Mouse (Mus musculus): Measurements from ENCODE around the gene Sardh. TPM values are rescaled to one million over a fixed set of nuclear protein-coding genes. Genes with fewer than 3 reads are reported as not detected.

Gene Sardh
- polyA plus RNA-seq (2016; fragmentation: Nextera tagmentation; extraction: Ambion mirVana), result 5.8 and 6.8 TPM in 2 replicates

DNA sequence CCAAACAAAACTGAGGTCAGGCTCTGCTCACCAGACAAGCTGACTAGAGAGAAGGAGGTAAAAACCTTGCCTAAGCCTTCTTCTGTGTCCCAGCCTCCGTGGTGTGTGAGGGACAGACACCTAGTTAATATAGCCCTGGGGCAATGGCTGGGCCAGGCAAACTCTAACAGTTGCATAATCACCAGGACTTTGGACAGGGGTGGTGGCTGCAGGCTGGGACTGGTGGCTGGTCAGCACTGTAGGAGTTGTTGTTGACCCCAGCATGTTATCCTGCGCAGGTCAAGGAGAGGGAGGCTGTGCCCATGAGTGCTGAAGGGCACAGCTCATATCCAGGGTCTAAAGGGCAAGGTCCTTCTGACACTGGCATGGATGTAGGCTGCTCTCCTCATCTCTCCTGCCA is at the start of gene Sardh:
TSS of gene Sardh (minus strand) at position 127 of the 400 bp plus-strand sequence.
- 82% methylated on average over 2 of the region's 2 CpGs for WGBS
- H3K27me3 ChIP-seq, result no peaks in the 10 kb centered on the region
- no peak within 1 kb of the TSS for H3K27ac ChIP-seq (replicated peaks)
- no peak for ATAC-seq (ENCODE audit: low FRiP score, low read depth)
- no peaks in the 10 kb centered on the region for H3K36me3 ChIP-seq
- no peaks in the 10 kb centered on the region for H3K4me1 ChIP-seq
- no peaks in the 10 kb centered on the region for H3K9me3 ChIP-seq
- no peak within 1 kb of the TSS for H3K9ac ChIP-seq (replicated peaks)
- H3K4me3 ChIP-seq, result no peak within 1 kb of the TSS
- H3K4me2 ChIP-seq (replicated peaks), result no peak within 1 kb of the TSS

DNA sequence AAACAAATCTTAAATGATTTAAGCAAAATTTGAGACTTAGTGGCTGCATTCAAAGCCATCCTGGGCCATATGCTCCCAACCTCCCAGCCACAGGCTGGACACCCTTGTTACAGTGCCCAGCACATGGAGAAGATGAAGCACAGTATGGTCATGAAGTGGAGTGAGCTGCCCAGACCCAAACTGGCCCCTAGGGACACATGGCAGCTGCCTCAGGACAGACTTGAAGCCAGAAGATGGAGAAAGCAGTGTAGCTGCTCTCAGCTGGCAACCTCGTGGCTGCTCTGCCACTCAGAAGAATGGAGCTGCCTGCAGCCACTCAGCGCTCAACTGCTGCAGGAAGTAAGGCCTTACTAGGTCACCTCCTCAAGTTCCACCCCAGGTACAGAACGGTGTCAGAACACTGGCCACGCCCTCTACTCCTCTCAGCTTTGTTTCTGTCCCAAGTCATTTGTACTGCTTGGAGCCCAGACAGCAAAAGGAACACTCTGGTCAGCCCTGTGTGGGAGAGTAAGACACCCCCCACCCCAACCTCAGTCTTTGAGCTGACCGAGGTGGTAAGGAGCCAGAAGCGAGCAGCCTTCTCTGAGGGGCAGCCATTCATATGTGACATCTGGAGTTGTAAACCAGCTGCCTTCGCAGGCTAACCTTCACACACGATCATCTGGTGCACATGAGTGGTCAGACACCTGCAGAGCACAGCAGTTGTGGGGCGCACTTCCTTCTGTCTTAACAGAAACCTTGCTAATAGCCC is 48.7 kb upstream of the Sardh start:
- Histone ChIP-seq H3K36me3 (peaks cover 51% of the 10 kb centered on the region), H3K27ac (replicated peaks) (no peak overlapping the region), H3K4me2 (replicated peaks) (no peak overlapping the region), H3K9me3 (no peaks in the 10 kb centered on the region), H3K4me1 (peaks cover 17% of the 10 kb centered on the region), H3K9ac (replicated peaks) (no peak overlapping the region), H3K4me3 (no peak overlapping the region), H3K27me3 (no peaks in the 10 kb centered on the region)
- no peak for ATAC-seq (ENCODE audit: low FRiP score, low read depth)
- WGBS, result 84% methylated on average over 9 of the region's 9 CpGs

DNA sequence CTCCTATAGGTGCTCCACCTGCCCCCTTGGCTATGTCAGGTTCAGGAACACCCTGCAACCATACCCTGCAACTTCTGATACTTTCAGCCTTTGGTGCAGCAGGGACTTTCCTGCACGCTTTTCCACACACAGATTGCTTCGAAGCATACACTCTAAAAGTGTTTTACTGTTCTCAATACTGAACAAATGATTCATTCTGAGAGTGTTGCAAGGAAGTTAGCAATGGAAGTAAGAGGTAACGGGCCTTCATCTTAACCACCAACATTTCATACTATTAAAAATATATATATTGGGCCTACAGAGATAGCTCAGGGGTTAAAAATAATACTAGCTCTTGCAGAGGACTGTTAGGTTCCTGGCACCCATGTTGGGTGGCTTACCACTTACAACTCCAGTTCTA is 46.6 kb upstream of the Sardh start:
- no peak overlapping the region for H3K9ac ChIP-seq (replicated peaks)
- 94% methylated on average over 3 of the region's 3 CpGs for WGBS
- H3K4me2 ChIP-seq (replicated peaks), result no peak overlapping the region
- H3K9me3 ChIP-seq, result no peaks in the 10 kb centered on the region
- H3K36me3 ChIP-seq, result peaks cover 72% of the 10 kb centered on the region
- H3K4me3 ChIP-seq, result no peak overlapping the region
- ATAC-seq (ENCODE audit: low FRiP score, low read depth), result no peak
- H3K27me3 ChIP-seq, result no peaks in the 10 kb centered on the region
- H3K27ac ChIP-seq (replicated peaks), result no peak overlapping the region
- H3K4me1 ChIP-seq, result no peaks in the 10 kb centered on the region

DNA sequence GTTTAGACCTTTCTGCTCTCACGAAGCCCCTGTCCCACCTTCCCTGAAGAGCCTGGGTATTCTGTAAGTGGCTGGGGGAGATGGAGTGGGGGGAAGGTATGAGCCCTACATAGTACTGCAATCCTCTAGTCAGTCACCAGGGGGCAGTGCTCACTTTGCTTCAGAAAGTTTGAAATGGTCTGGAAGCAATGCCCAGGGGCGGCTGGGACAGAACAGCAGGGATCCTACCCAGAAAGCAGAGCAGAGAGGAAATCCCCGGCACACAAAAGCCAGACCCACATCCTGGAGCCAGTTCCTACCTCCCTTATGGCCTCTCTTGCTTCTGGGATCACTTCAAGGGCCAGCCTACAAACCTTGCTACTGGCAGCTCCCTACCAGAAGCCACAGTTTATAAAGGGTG is 40.9 kb upstream of the Sardh start:
- peak overlapping the region; percentile 77 for H3K27ac ChIP-seq (replicated peaks)
- no peak overlapping the region for H3K4me3 ChIP-seq
- no peak overlapping the region for H3K9ac ChIP-seq (replicated peaks)
- H3K4me1 ChIP-seq, result peaks cover 8% of the 10 kb centered on the region
- peaks cover 59% of the 10 kb centered on the region for H3K36me3 ChIP-seq
- H3K27me3 ChIP-seq, result no peaks in the 10 kb centered on the region
- no peak overlapping the region for H3K4me2 ChIP-seq (replicated peaks)
- no peaks in the 10 kb centered on the region for H3K9me3 ChIP-seq
- WGBS, result 6% methylated on average over 3 of the region's 3 CpGs
- peak; percentile 57; the same call in 1 of the 2 replicates for ATAC-seq (ENCODE audit: low FRiP score, low read depth)

DNA sequence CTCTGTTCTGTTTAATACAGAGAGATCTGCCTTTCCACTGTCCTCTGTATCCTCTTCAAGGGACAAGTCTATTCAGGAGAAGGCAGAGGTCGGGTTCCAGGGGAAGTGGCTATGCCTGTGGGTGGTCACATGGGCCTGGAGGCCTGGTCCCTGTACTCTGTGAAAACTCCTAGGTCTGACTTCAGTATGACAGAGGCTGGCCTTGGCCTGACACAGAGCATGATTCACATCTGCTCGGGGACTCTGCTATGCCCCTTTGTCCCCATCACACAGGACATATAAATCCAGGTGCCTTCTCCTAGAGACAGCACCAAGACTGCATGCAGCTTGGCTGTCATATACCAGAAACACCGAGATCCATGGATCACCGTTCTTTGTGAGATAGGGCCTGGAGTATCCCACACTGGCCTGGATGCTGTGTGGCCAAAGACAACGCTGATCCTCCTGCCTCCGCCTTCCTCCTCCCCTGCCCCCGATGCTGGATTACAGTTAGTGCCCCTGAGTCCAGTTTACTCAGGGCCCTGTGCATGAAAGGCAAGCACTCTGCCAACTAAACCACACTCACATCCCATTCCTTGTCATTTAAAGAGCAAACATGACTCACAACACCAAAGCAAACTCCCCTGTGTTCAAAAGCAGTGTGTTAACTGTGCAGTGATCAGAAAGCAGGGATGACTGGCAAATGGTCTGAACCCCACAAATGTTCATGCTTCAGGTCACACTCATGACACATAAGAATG is 39.0 kb upstream of the Sardh start:
- Histone ChIP-seq H3K27ac (replicated peaks) (no peak overlapping the region), H3K9me3 (no peaks in the 10 kb centered on the region), H3K36me3 (peaks cover 63% of the 10 kb centered on the region), H3K9ac (replicated peaks) (no peak overlapping the region), H3K27me3 (no peaks in the 10 kb centered on the region), H3K4me2 (replicated peaks) (no peak overlapping the region), H3K4me3 (no peak overlapping the region), H3K4me1 (peaks cover 8% of the 10 kb centered on the region)
- ATAC-seq (ENCODE audit: low FRiP score, low read depth), result no peak
- WGBS, result 87% methylated on average over 7 of the region's 7 CpGs

DNA sequence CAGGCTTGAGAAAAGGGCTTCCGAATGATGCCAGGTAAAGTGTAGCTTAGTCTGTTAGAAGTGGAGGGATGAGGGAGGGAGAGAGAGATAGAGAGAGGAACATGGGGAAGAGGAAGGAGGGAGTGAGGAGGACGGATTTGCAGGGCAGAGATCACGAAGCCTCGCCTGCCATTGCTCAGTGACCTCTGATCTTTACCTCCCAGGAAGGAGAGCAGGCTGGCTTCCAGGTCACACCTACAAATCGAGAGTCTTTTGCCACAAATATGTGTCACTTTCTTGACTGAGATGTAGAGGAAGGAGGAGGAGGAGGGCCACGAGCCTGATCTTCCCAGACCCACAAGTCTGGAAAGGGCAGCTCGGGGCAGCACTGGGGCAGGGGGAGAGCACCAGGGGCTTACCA is 36.3 kb upstream of the Sardh start:
- WGBS, result 66% methylated on average over 7 of the region's 7 CpGs
- no peak for ATAC-seq (ENCODE audit: low FRiP score, low read depth)
- H3K9me3 ChIP-seq, result no peaks in the 10 kb centered on the region

DNA sequence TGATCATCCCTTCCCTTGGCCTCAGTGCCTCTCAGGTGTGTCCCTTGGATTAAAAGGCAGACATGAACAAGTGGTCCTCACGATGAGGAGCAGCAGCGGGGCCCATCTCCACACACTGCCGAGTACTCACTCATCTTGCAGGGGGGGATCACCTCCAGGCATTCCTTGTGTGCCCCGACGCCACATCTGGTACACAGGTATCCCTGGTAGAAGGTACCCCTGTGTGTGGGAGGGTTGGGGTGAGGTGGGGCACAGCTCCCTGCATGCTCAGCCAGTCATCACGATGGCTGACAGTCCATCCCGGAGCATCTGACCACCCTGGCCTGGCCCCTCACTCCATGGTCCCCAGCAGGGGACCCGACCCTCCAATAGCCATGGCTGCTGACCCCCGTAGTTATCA is 33.6 kb upstream of the Sardh start:
- Histone ChIP-seq H3K36me3 (peaks cover 73% of the 10 kb centered on the region), H3K4me3 (no peak overlapping the region)
- no peak for ATAC-seq (ENCODE audit: low FRiP score, low read depth)

More for the DNA sequence above, 36.3 kb upstream of the Sardh start:
- Histone ChIP-seq H3K4me1 (peaks cover 5% of the 10 kb centered on the region), H3K4me2 (replicated peaks) (no peak overlapping the region), H3K27ac (replicated peaks) (no peak overlapping the region), H3K9ac (replicated peaks) (no peak overlapping the region), H3K4me3 (no peak overlapping the region), H3K27me3 (no peaks in the 10 kb centered on the region), H3K36me3 (peaks cover 58% of the 10 kb centered on the region)

DNA sequence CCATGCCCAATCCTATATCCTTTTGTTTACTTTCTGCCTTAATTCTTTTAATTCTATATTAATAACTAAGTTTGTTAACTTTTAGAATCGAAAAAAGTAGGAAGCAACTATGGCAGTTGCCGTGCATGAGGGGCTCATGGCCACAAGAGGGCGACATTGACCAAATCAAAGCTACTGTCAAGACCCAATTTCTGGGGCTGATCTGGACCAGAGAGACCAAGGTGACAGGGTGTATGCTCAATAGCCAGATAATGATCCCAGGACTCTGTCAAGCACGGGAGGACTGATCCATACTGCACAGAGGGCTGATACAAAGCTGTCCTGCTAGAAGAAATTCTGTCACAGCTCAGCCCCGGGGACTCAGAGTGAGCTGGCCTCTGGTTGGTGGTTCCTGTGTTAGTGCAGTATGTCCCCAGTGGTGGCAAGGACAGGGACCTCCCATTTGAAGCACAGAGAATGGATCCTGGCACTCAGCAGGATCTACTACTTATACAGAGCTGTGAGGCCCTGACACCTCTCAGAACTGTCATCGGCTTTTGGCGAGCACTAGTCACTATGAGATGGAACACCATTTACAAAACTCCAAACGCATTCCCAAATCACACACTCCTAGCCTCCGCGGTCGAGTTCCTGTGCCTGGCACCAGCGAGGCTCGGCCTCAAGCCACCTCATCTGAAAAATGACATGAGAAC is 32.9 kb upstream of the Sardh start:
- Histone ChIP-seq H3K27me3 (no peaks in the 10 kb centered on the region), H3K4me3 (no peak overlapping the region), H3K9me3 (no peaks in the 10 kb centered on the region), H3K9ac (replicated peaks) (no peak overlapping the region), H3K36me3 (peaks cover 77% of the 10 kb centered on the region), H3K27ac (replicated peaks) (no peak overlapping the region), H3K4me1 (no peaks in the 10 kb centered on the region), H3K4me2 (replicated peaks) (no peak overlapping the region)
- ATAC-seq (ENCODE audit: low FRiP score, low read depth), result no peak
- 72% methylated on average over 13 of the region's 13 CpGs for WGBS

More for the DNA sequence above, 33.6 kb upstream of the Sardh start:
- H3K4me1 ChIP-seq, result no peaks in the 10 kb centered on the region
- no peak overlapping the region for H3K9ac ChIP-seq (replicated peaks)
- no peaks in the 10 kb centered on the region for H3K27me3 ChIP-seq
- H3K27ac ChIP-seq (replicated peaks), result no peak overlapping the region
- H3K4me2 ChIP-seq (replicated peaks), result no peak overlapping the region
- no peaks in the 10 kb centered on the region for H3K9me3 ChIP-seq
- WGBS, result 87% methylated on average over 9 of the region's 9 CpGs

DNA sequence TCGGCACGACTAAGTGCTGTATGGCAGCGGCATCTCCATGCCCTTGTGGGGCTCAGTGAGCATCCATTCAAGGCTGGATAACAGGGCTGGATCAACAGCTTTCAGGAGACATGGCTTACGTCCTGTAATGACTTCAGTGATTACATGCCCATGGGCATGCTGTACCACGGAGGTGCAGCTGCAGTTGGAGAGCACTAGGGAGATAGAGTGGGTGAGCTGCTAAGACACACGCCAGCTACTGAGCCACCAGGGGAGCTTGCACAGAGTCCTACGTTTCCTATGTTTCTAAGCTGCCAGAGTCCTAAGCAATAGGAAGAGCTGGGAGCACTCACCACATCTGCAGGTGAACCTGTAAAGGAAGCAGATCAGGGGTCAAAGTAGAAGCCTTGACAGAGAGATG is 30.7 kb upstream of the Sardh start:
- no peaks in the 10 kb centered on the region for H3K4me1 ChIP-seq
- H3K36me3 ChIP-seq, result peaks cover 87% of the 10 kb centered on the region
- no peaks in the 10 kb centered on the region for H3K27me3 ChIP-seq
- no peak overlapping the region for H3K9ac ChIP-seq (replicated peaks)
- H3K4me3 ChIP-seq, result no peak overlapping the region
- H3K27ac ChIP-seq (replicated peaks), result no peak overlapping the region
- H3K9me3 ChIP-seq, result 0 out of 2 replicates have a peak, but pooled peaks cover 9% of the 10 kb centered on the region
- ATAC-seq (ENCODE audit: low FRiP score, low read depth), result no peak
- WGBS, result 94% methylated on average over 7 of the region's 7 CpGs
- no peak overlapping the region for H3K4me2 ChIP-seq (replicated peaks)

DNA sequence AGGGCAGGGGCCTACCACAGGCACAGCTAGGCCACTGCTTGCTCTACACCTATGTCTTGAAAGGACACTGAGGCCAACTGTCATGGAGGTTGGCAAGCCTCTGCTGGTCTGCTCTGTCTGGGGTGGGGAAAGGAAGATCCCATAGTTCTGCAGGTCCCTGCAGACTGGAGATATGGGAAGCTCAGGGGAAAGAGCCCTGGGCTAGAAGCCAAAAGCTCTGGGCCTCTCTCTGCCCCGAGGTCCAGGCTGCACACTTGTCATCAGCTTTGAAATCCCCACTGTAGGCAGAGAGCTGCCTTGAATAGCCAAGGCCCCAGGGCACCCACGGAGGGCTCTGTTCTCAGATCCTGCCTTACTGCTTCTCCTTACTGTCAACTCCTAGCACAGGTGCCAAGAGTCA is 20.2 kb upstream of the Sardh start:
- Histone ChIP-seq H3K27me3 (no peaks in the 10 kb centered on the region), H3K9ac (replicated peaks) (no peak overlapping the region), H3K36me3 (peaks cover 88% of the 10 kb centered on the region), H3K4me3 (no peak overlapping the region), H3K27ac (replicated peaks) (no peak overlapping the region), H3K4me2 (replicated peaks) (no peak overlapping the region), H3K4me1 (no peaks in the 10 kb centered on the region), H3K9me3 (no peaks in the 10 kb centered on the region)
- ATAC-seq (ENCODE audit: low FRiP score, low read depth), result no peak
- WGBS, result 92% methylated on average over 2 of the region's 2 CpGs

DNA sequence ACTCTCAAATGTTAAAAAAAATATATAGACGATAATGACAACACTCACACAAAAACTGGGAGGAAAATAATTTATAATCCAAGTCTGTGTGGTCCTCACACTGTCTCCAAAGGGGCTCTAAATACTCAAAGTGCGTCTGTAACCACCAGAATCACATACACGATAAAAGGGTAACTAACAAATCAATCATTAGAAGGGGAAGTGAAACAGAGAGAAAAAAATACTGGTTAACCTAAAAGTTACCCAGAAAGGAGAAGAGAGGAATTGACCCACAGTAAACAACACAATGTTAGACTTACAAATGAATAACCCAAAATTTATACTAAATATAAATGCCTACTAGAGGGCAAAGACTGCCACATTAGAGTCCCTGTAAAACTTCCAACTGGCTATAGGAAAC is 17.7 kb upstream of the Sardh start:
- no peak overlapping the region for H3K27ac ChIP-seq (replicated peaks)
- no peaks in the 10 kb centered on the region for H3K9me3 ChIP-seq
- WGBS, result 84% methylated on average over 3 of the region's 3 CpGs
- no peak for ATAC-seq (ENCODE audit: low FRiP score, low read depth)
- no peak overlapping the region for H3K4me2 ChIP-seq (replicated peaks)
- H3K36me3 ChIP-seq, result peaks cover 87% of the 10 kb centered on the region
- H3K4me3 ChIP-seq, result no peak overlapping the region
- H3K9ac ChIP-seq (replicated peaks), result no peak overlapping the region
- no peaks in the 10 kb centered on the region for H3K27me3 ChIP-seq
- no peaks in the 10 kb centered on the region for H3K4me1 ChIP-seq

DNA sequence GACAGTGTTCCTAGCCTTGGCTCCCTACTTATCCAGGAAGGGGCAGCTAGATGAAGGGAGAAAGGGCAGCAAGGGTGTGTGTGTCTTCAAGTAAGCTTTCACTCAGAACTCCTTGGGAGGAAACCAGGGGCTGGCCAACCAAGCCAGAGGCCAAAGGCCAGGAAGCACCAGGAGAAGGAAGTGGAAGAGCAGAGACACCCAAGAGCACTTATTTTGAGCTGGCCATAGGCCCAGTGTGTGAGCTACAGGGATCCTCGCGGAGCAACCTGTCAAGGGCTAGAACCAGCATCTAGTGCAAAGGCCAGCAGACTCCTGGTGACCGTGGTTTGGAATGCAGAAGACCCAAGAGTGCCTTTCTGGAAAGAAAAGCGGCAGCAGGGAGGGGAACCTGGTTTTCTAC is 14.8 kb upstream of the Sardh start:
- no peak overlapping the region for H3K9ac ChIP-seq (replicated peaks)
- WGBS, result 81% methylated on average over 4 of the region's 4 CpGs
- ATAC-seq (ENCODE audit: low FRiP score, low read depth), result no peak
- no peaks in the 10 kb centered on the region for H3K9me3 ChIP-seq
- H3K4me3 ChIP-seq, result no peak overlapping the region
- no peaks in the 10 kb centered on the region for H3K4me1 ChIP-seq
- H3K36me3 ChIP-seq, result peaks cover 62% of the 10 kb centered on the region
- no peak overlapping the region for H3K4me2 ChIP-seq (replicated peaks)
- H3K27me3 ChIP-seq, result no peaks in the 10 kb centered on the region
- H3K27ac ChIP-seq (replicated peaks), result no peak overlapping the region
